Mouse (Mus musculus): ENCODE data around the gene Adamts12.

Adamts12 gene

GRCm38 (mm10) chr15:11159386-11159785 lies 94.8 kb downstream of the Adamts12 start:
- DNase-seq (ENCODE audit: low read depth, low spot score): no peak

DNA sequence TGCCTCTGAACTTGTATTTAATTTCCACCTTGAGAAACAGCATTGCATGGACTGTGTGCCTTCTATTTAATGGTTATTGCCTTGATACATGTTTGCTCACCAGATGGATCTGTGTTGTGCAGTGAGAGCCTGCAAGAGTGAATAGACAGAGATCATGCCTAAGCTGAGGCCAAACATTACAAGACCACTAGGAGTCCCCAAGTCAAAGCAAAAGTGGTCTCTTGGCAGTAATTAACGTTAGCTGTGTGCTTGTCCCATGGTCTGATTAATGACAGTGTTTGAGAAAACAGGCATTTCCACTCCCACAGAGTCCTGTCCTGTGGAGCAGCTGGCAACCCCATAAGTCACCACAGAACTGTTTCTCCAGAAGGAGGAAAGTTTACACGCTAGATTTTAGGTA lies 96.2 kb downstream of the Adamts12 start:
- DNase-seq (ENCODE audit: low read depth, low spot score): no peak

GRCm38 (mm10) chr15:11165883-11166282 lies 101.3 kb downstream of the Adamts12 start:
- DNase-seq (ENCODE audit: low read depth, low spot score): no peak

DNA sequence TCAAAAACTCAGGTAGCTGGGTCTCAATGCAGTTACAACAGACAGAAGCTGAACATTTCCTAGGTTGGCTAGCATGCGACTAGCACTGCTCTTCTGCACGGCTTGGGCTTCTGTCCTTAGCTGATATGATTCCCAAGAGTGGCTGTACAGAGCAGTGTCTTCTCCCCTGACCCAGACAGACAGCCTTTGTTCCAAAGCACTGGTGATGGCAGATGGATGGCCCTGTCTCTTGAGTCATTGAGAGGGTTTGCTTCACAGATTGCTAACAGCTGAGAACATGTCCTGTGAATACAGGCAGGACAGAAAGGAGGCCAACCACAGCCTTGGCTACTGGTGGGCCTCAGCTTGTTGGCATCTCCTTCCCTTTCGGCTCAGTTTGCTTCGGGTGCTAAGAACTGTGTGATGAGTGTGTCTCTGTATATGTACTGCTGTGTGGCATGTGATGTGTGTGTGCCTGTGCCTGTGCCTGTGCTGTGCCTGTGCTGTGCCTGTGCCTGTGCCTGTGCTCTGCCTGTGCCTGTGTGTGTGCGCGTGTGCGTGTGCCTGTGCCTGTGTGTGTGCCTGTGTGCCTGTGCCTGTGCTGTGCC lies 109.4 kb downstream of the Adamts12 start:
- no peak for DNase-seq (ENCODE audit: low read depth, low spot score)

GRCm38 (mm10) chr15:11174842-11175241 lies 110.3 kb downstream of the Adamts12 start:
- DNase-seq (ENCODE audit: low read depth, low spot score): no peak

DNA sequence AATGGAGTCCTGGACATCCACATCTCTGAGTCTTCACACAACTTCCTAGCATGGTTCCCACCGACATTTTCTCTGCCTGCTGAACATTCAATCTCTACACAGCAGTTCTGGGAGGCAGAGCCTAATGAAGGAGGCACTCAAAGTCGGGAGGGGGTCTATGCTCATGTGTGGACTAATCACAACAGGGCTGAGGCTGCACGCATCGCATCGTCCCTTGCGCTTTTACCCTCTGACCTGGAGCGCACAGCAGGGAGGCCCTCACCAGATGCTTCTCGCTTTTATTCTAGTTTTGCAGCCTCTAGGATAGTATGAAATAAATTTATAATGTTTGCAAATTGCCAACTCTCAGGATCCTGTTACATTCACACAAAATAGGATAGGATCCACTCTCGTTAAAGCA lies 112.9 kb downstream of the Adamts12 start:
- no peak for DNase-seq (ENCODE audit: low read depth, low spot score)

DNA sequence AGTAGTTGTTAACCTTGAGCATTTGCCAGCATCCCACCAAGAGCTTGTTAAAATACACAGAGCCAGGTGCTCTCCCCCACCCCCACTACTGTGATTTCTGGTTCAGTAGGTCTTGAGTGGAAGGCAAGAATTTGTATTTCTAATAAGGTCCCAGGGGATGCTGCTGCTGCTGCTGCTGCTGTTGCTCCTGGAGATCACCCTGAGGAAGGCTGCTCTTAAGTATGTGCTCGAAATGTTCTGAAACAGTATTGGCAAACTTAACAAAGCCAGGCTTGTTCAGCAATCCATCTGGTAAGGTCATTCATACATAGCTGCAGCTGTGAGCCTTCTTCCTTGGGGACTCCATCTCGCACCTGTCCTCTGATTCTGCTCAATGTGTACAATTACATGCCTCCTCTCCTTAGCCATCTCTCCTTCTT lies 115.2 kb downstream of the Adamts12 start:
- no peak for DNase-seq (ENCODE audit: low read depth, low spot score)

- no peak for DNase-seq (ENCODE audit: low read depth, low spot score)
Observed at GRCm38 (mm10) chr15:11186711-11187110, 122.1 kb downstream of the Adamts12 start.

- no peak for DNase-seq (ENCODE audit: low read depth, low spot score)
Observed at GRCm38 (mm10) chr15:11190447-11190846, 125.9 kb downstream of the Adamts12 start.

DNA sequence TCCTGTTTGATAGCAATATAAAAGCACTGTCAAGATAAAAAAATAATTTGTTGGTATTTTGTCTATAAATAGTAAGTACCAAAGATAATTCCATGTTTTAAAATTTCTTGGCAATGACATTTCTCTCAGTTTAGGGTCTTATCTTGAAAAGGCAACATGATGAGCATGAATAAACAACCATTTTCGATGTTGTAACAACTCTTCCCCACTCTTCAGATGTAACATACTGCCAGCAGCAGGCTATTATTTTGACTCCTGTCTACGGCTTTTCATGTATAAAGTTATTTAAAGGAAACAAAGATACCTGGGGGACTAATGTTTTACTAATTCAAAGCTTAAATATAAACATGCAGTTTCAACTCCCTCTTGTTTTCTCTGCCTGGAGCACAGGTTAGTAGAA lies 128.2 kb downstream of the Adamts12 start:
- no peak for DNase-seq (ENCODE audit: low read depth, low spot score)

DNA sequence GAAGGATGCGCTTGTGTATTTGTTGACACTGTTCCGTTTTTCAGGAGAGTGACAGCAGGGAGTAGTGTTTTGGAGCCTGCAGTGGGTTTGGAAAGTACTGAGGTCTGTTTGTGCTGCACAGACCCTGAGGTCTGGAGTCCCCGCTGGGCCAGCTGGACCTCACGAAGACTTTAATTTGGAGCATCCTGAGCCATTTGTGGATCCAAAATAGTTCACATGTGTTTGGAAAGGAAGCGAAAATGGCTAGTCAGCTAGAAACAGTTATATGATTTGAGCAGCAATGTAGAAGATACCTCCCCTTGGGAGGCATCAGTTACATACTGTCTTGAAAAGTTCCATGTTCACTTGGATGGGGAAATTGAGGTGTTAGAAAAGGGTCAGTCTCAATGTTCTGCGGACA lies 132.5 kb downstream of the Adamts12 start:
- DNase-seq (ENCODE audit: low read depth, low spot score): no peak

DNA sequence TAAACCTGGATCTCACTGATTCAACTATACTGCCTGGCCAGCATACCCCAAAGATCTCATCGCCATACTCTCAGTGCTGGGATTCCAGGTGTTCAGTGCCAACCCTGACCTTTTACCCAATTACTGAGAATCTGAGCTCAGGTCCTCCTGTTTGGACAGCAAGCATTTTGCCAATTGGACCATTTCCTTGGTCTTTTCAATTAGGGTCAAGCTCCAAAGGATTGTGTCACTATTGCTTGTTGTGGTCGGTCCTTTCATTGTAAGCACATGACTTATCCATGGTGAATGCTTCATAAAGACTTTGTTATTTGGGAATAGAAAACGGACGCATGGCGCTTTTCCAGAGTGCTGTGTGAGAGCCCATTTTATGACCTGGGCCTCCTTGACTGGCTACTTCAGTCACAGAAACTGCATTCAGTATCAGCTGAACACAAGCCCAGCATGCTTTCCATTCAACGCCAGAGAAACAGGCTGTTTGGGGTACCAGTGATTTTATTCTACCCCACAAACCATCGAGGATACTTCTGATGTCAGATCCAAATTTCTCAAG lies 133.7 kb downstream of the Adamts12 start:
- DNase-seq (ENCODE audit: low read depth, low spot score): no peak

GRCm38 (mm10) chr15:11203084-11203483 lies 138.5 kb downstream of the Adamts12 start:
- no peak for DNase-seq (ENCODE audit: low read depth, low spot score)

- DNase-seq (ENCODE audit: low read depth, low spot score): no peak
Observed at GRCm38 (mm10) chr15:11204934-11205333, 140.3 kb downstream of the Adamts12 start.

- DNase-seq (ENCODE audit: low read depth, low spot score): no peak
Observed at GRCm38 (mm10) chr15:11210976-11211375, 146.4 kb downstream of the Adamts12 start.

- no peak for DNase-seq (ENCODE audit: low read depth, low spot score)
Observed at GRCm38 (mm10) chr15:11233906-11234632, 169.5 kb downstream of the Adamts12 start.

DNA sequence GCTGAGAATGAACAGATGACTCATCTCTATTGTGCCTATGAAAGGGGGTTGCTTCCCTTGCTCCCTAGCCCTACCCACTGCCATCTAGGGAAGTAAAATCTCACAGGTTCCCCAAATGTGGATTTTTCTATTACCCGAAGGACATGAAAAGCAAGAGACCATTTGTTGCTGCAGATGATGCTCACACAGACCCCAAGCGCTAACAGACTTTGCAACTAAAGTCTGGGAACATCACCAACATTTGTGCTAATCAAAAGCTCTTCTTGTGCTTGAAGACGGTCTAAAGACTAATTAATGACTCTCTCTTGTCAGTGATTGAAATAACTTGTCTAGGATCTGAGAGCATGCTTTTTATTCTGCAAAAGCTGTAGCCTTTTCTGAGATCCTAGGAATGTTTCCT lies 175.8 kb downstream of the Adamts12 start:
- DNase-seq (ENCODE audit: low read depth, low spot score): no peak

GRCm38 (mm10) chr15:11241288-11241687 lies 176.7 kb downstream of the Adamts12 start:
- no peak for DNase-seq (ENCODE audit: low read depth, low spot score)

- no peak for DNase-seq (ENCODE audit: low read depth, low spot score)
Observed at GRCm38 (mm10) chr15:11246402-11246801, 181.8 kb downstream of the Adamts12 start.

- DNase-seq (ENCODE audit: low read depth, low spot score): no peak
Observed at GRCm38 (mm10) chr15:11279273-11280080, 214.9 kb downstream of the Adamts12 start.

GRCm38 (mm10) chr15:11280689-11281264 lies 216.2 kb downstream of the Adamts12 start:
- no peak for DNase-seq (ENCODE audit: low read depth, low spot score)

GRCm38 (mm10) chr15:11283171-11283570 lies 218.6 kb downstream of the Adamts12 start:
- no peak for DNase-seq (ENCODE audit: low read depth, low spot score)

Measured in ZHBTc4 (cell line).